Mouse (Mus musculus) liver, embryonic 13.5 days (tissue): ENCODE results near the gene Trim62. TPM values are rescaled to one million over a fixed set of nuclear protein-coding genes. Genes with fewer than 3 reads are reported as not detected.

Experiments
- ATAC-seq: fragments of 200-750 bp; cut with Nextera tagmentation; 2 replicates; pipeline ENCODE4 v1.8.0; 2017; ENCODE audit warnings: low read depth, mild to moderate bottlenecking, moderate number of reproducible peaks, moderate library complexity
- DNase-seq: peaks from one replicate; pipeline ENCODE4 v3.0.0; 2022
- H3K27ac ChIP-seq: fragments of 300-500 bp; sonication (generic); 2 replicates; pipeline ENCODE4 v1.5.1; 2015; ENCODE audit warnings: moderate library complexity, mild to moderate bottlenecking, inconsistent platforms
- H3K27me3 ChIP-seq: fragments of 300-500 bp; sonication (generic); 2 replicates; pipeline ENCODE4 v1.6.1; 2015; ENCODE audit warnings: mild to moderate bottlenecking, inconsistent platforms
- H3K36me3 ChIP-seq: fragments of 300-500 bp; sonication (generic); 2 replicates; pipeline ENCODE4 v1.6.1; 2015; ENCODE audit warnings: mild to moderate bottlenecking, inconsistent platforms
- H3K4me1 ChIP-seq: fragments of 300-500 bp; sonication (generic); replicated peaks from 2 replicates; pipeline ENCODE4 v1.6.1; 2015; ENCODE audit warnings: inconsistent platforms
- H3K4me2 ChIP-seq: fragments of 300-500 bp; sonication (generic); 2 replicates; pipeline ENCODE4 v1.6.1; 2015; ENCODE audit warnings: inconsistent platforms, mild to moderate bottlenecking, moderate library complexity
- H3K4me3 ChIP-seq: fragments of 300-500 bp; sonication (generic); replicated peaks from 2 replicates; pipeline ENCODE4 v1.5.1; 2015; ENCODE audit warnings: mild to moderate bottlenecking, inconsistent platforms
- H3K9ac ChIP-seq: fragments of 300-500 bp; sonication (generic); 2 replicates; pipeline ENCODE4 v1.6.1; 2015; ENCODE audit warnings: mild to moderate bottlenecking, inconsistent platforms
- H3K9me3 ChIP-seq: fragments of 300-500 bp; sonication (generic); replicated peaks from 2 replicates; pipeline ENCODE4 v1.6.1; 2016; ENCODE audit warnings: inconsistent platforms
- WGBS: fragments of 180-500 bp; shearing (Covaris S2); methylation state at CpG from one replicate; pipeline ENCODE4 v1.1.7; 2015; ENCODE audit not compliant: insufficient replicate concordance; 5-methylcytosine and 5-hydroxymethylcytosine counted together
- polyA plus RNA-seq: library from polyadenylated mRNA; unstranded; fragments of >200 nt; fragmentation: Nextera tagmentation; extraction: Ambion mirVana; gene quantifications from 2 replicates; pipeline ENCODE4 v1.2.1, GENCODE M21; 2015

The Trim62 gene
- polyA plus RNA-seq, 1 experiment from 2014 or later, result 0.30 TPM

GRCm38 (mm10) chr4:128910276-128911063 is 27.1 kb downstream of the Trim62 start:
- ATAC-seq, result no peak
- H3K4me2 ChIP-seq, result no peak overlapping the region
- no peaks in the 10 kb centered on the region for H3K9me3 ChIP-seq
- H3K27ac ChIP-seq, result no peak overlapping the region
- no peak for DNase-seq
- H3K9ac ChIP-seq, result no peak overlapping the region
- H3K36me3 ChIP-seq, result no peaks in the 10 kb centered on the region
- 40% methylated on average over 8 of the region's 8 CpGs for whole genome bisulfite sequencing
- H3K4me3 ChIP-seq, result no peak overlapping the region
- H3K27me3 ChIP-seq, result no peaks in the 10 kb centered on the region; the same call in 1 of the 2 replicates
- no peaks in the 10 kb centered on the region for H3K4me1 ChIP-seq

DNA sequence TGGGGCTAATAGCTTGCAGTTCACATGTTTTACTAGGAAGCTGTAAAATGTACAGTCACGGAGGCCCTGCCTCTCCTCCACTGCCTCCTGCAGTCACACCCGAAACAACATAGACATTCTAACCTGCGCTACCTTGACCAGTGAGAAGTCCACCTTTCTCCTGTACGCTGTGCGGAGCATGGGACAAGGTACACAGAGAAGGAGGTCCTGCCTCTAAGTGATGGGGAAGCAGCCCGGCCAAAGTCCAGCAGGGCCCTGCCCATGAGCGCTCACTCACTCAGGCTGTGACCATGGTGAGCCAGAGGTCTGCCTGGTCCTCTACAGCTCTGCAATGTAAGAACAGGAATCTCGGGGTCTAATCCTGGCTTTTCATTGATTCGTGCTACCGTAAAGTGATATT is 28.7 kb downstream of the Trim62 start:
- H3K27ac ChIP-seq, result no peak overlapping the region
- no peaks in the 10 kb centered on the region; the same call in 1 of the 2 replicates for H3K27me3 ChIP-seq
- no peak overlapping the region for H3K9ac ChIP-seq
- H3K4me1 ChIP-seq, result no peaks in the 10 kb centered on the region
- no peak overlapping the region for H3K4me2 ChIP-seq
- DNase-seq (no peak), ATAC-seq (no peak)
- no peak overlapping the region for H3K4me3 ChIP-seq
- H3K9me3 ChIP-seq, result no peaks in the 10 kb centered on the region
- H3K36me3 ChIP-seq, result no peaks in the 10 kb centered on the region
- 75% methylated on average over 10 of the region's 10 CpGs for WGBS

- Histone ChIP-seq H3K36me3 (no peaks in the 10 kb centered on the region), H3K9ac (no peak overlapping the region), H3K27ac (no peak overlapping the region), H3K4me3 (no peak overlapping the region), H3K4me1 (0 out of 2 replicates have a peak, but pooled peaks cover 5% of the 10 kb centered on the region), H3K9me3 (no peaks in the 10 kb centered on the region), H3K4me2 (no peak overlapping the region), H3K27me3 (no peaks in the 10 kb centered on the region)
- no peak for ATAC-seq
- no peak for DNase-seq
- WGBS, result 17% methylated on average over 4 of the region's 4 CpGs
These were observed 30.4 kb downstream of the Trim62 start for GRCm38 (mm10) chr4:128913794-128914193.

DNA sequence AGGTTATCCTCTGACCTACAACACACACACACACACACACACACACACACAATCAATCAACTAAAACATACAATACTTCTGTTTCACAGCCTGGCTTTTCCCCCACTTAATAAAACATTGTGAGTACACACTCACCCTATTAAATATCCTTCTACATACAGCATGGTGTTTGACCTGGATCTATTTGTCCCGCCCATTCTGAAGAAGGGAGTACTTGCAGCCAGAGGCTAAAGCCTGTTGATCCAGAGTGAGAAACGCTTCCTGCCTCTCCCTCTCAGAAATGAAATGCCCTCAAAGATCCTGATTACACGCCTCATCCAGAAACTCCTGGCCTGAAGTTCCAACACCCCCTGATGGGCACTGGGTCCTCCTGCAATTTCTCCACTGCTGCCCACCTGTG is 33.7 kb downstream of the Trim62 start:
- Histone ChIP-seq H3K27me3 (0 out of 2 replicates have a peak, but pooled peaks cover 2% of the 10 kb centered on the region), H3K36me3 (no peaks in the 10 kb centered on the region), H3K4me1 (0 out of 2 replicates have a peak, but pooled peaks cover 5% of the 10 kb centered on the region), H3K4me2 (no peak overlapping the region), H3K4me3 (no peak overlapping the region), H3K9ac (no peak overlapping the region), H3K27ac (no peak overlapping the region), H3K9me3 (no peaks in the 10 kb centered on the region)
- ATAC-seq, result no peak
- 52% methylated on average over 3 of the region's 3 CpGs for WGBS
- no peak for DNase-seq

- Histone ChIP-seq H3K9me3 (no peaks in the 10 kb centered on the region), H3K9ac (no peak overlapping the region), H3K4me3 (no peak overlapping the region), H3K36me3 (no peaks in the 10 kb centered on the region), H3K27ac (no peak overlapping the region), H3K4me1 (0 out of 2 replicates have a peak, but pooled peaks cover 5% of the 10 kb centered on the region), H3K4me2 (no peak overlapping the region), H3K27me3 (peaks cover 7% of the 10 kb centered on the region; the same call in 1 of the 2 replicates)
- DNase-seq, result no peak
- WGBS, result 68% methylated on average over 6 of the region's 6 CpGs
- ATAC-seq, result no peak
These were observed 34.4 kb downstream of the Trim62 start for GRCm38 (mm10) chr4:128917756-128918155.

GRCm38 (mm10) chr4:128918187-128918586 is 34.8 kb downstream of the Trim62 start:
- peaks cover 10% of the 10 kb centered on the region; the same call in 1 of the 2 replicates for H3K27me3 ChIP-seq
- no peak overlapping the region for H3K27ac ChIP-seq
- 0 out of 2 replicates have a peak, but pooled peaks cover 5% of the 10 kb centered on the region for H3K4me1 ChIP-seq
- H3K9ac ChIP-seq, result no peak overlapping the region
- 38% methylated on average over 3 of the region's 3 CpGs for WGBS
- no peak for ATAC-seq
- no peaks in the 10 kb centered on the region for H3K36me3 ChIP-seq
- DNase-seq, result no peak
- no peak overlapping the region for H3K4me3 ChIP-seq
- H3K9me3 ChIP-seq, result no peaks in the 10 kb centered on the region
- no peak overlapping the region for H3K4me2 ChIP-seq

DNA sequence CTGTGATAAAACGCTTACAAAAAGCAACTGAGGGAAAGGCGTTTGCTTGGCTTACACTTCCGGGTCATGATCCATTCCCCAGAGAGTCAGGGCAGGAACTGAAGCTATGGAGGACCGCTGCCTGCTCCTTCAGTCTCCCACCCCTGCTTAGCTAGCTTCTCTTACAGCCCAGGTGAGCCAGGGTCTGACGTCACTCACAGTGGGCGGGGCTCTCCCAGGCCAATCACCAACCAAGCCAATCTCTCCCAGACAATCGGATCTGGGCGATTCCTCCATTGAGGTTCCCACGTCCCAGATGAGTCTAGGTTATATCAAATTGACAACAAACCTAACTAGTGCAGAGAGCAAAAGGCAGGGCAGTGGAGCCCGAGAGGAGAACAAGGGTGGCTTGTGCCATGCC is 35.7 kb downstream of the Trim62 start:
- peaks cover 17% of the 10 kb centered on the region; the same call in 1 of the 2 replicates for H3K27me3 ChIP-seq
- H3K4me3 ChIP-seq, result no peak overlapping the region
- ATAC-seq, result no peak
- WGBS, result 22% methylated on average over 10 of the region's 10 CpGs
- H3K4me2 ChIP-seq, result no peak overlapping the region
- H3K9ac ChIP-seq, result no peak overlapping the region
- DNase-seq, result no peak
- no peaks in the 10 kb centered on the region for H3K9me3 ChIP-seq
- H3K36me3 ChIP-seq, result no peaks in the 10 kb centered on the region
- 0 out of 2 replicates have a peak, but pooled peaks cover 5% of the 10 kb centered on the region for H3K4me1 ChIP-seq
- no peak overlapping the region for H3K27ac ChIP-seq

GRCm38 (mm10) chr4:128923603-128924002 is 40.2 kb downstream of the Trim62 start:
- Histone ChIP-seq H3K27me3 (peaks cover 22% of the 10 kb centered on the region), H3K4me2 (no peak overlapping the region), H3K36me3 (no peaks in the 10 kb centered on the region), H3K4me3 (no peak overlapping the region), H3K9ac (no peak overlapping the region), H3K4me1 (peaks cover 5% of the 10 kb centered on the region; the same call in 1 of the 2 replicates), H3K27ac (no peak overlapping the region), H3K9me3 (no peaks in the 10 kb centered on the region)
- WGBS, result 76% methylated on average over 3 of the region's 3 CpGs
- DNase-seq, result no peak
- ATAC-seq, result no peak

- Histone ChIP-seq H3K4me3 (peak overlapping the region; percentile 28; the same call in 1 of the 2 replicates), H3K9me3 (no peaks in the 10 kb centered on the region), H3K9ac (no peak overlapping the region), H3K4me2 (peak overlapping the region; percentile 49), H3K27me3 (peaks cover 22% of the 10 kb centered on the region), H3K36me3 (no peaks in the 10 kb centered on the region), H3K27ac (no peak overlapping the region), H3K4me1 (peaks cover 5% of the 10 kb centered on the region; the same call in 1 of the 2 replicates)
- ATAC-seq (no peak), DNase-seq (no peak)
- WGBS, result 14% methylated on average over 36 of the region's 36 CpGs
These were observed 41.6 kb downstream of the Trim62 start for GRCm38 (mm10) chr4:128924841-128925606.

DNA sequence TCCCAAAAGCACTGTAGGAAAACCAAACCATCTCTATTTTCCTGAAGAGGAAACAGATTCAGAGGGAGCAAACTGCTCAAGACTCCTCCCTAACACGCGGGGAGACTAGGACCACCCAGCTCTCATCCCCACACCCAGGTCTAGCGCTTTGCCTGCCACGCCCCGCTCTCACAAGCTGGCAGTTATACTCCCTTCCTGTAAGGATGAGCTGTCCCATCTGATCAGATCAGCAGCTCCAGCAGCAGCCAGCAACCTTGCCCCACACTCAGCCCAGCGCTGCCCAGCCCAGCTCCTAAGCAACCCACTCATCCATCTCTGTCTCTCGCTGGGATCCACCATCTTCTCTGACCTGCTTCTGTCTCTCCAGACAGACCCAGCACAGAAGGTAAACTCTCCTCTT is 49.4 kb downstream of the Trim62 start:
- Histone ChIP-seq H3K27me3 (0 out of 2 replicates have a peak, but pooled peaks cover 3% of the 10 kb centered on the region), H3K9ac (no peak overlapping the region), H3K27ac (no peak overlapping the region), H3K4me2 (no peak overlapping the region), H3K9me3 (no peaks in the 10 kb centered on the region), H3K4me1 (no peaks in the 10 kb centered on the region), H3K4me3 (no peak overlapping the region), H3K36me3 (no peaks in the 10 kb centered on the region)
- WGBS, result 39% methylated on average over 7 of the region's 7 CpGs
- no peak for DNase-seq
- ATAC-seq, result no peak

GRCm38 (mm10) chr4:128935595-128935994 is 52.2 kb downstream of the Trim62 start:
- Histone ChIP-seq H3K9me3 (no peaks in the 10 kb centered on the region), H3K4me1 (no peaks in the 10 kb centered on the region)
- WGBS, result 53% methylated on average over 5 of the region's 5 CpGs

More at GRCm38 (mm10) chr4:128935595-128935994, 52.2 kb downstream of the Trim62 start:
- no peak overlapping the region for H3K4me3 ChIP-seq
- 0 out of 2 replicates have a peak, but pooled peaks cover 3% of the 10 kb centered on the region for H3K27me3 ChIP-seq
- no peak overlapping the region for H3K4me2 ChIP-seq
- DNase-seq (no peak), ATAC-seq (no peak)
- no peak overlapping the region for H3K9ac ChIP-seq
- H3K36me3 ChIP-seq, result no peaks in the 10 kb centered on the region
- no peak overlapping the region for H3K27ac ChIP-seq
